Mouse (Mus musculus): ENCODE measurements around the gene Gfpt2. TPM values are rescaled to one million over a fixed set of nuclear protein-coding genes. Genes with fewer than 3 reads are reported as not detected.

Gfpt2 gene
- polyA plus RNA-seq, 1 experiment, result not detected

DNA sequence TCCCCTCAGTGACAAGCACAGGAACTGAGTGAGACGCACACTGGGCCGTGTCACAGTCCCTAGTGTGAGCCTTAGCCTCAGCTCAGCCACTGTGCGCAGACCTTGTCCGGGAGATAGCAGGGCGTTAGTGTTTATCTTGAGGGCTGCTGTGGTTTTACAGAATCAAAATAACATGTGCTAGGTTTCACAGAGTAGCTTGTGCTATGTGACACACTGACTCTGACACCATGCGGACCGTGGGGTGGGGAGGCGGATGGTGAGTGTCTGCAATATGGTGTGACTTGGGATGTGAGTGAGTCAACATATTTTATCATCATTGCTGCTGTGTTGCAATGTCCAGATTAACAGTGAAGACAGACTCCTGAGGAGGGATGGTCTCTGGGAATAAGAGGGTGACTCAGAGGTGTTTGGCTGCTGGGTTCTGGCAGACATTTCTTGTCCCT lies 17.1 kb downstream of the Gfpt2 start:
- no peak overlapping the region for H3K27ac ChIP-seq (ENCODE audit: insufficient read depth, low read depth, low read length)
- no peak for TF ChIP-seq POLR2A (IDR thresholded peaks at IDR 0.05; ENCODE audit: borderline replicate concordance, low read depth, low read length)
- no peak for TF ChIP-seq CTCF (IDR thresholded peaks at IDR 0.05; ENCODE audit: low read depth, low read length)
- no peak overlapping the region for H3K4me3 ChIP-seq (ENCODE audit: insufficient read depth, low read length)

DNA sequence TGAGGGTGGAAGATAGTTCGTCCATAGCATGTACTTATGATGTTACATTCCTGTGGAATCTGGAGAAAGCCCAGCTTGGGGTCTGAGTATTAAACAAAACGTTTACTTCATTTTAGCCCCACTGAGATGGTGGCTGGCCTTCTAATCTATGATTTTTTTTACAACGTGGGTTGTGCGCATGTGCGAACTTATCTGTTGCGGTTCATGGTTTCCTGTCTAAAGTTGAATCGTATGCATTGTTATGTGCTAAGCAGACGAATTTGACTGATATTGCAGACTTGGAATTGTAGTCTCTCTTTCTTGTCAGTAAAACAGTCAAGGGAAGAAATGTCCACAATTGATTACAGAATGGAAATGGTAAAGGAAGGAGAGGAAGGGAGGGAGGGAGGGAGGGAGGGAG lies 17.9 kb downstream of the Gfpt2 start:
- TF ChIP-seq POLR2A (IDR thresholded peaks at IDR 0.05; ENCODE audit: borderline replicate concordance, low read depth, low read length) (no peak), CTCF (IDR thresholded peaks at IDR 0.05; ENCODE audit: low read depth, low read length) (no peak)
- H3K27ac ChIP-seq (ENCODE audit: insufficient read depth, low read depth, low read length), result no peak overlapping the region
- H3K4me3 ChIP-seq (ENCODE audit: insufficient read depth, low read length), result no peak overlapping the region
- H3K4me1 ChIP-seq (ENCODE audit: control insufficient read depth, insufficient read depth, low read length), result peaks cover 11% of the 10 kb centered on the region

More for the DNA sequence above, 17.1 kb downstream of the Gfpt2 start:
- peaks cover 11% of the 10 kb centered on the region for H3K4me1 ChIP-seq (ENCODE audit: control insufficient read depth, insufficient read depth, low read length)

DNA sequence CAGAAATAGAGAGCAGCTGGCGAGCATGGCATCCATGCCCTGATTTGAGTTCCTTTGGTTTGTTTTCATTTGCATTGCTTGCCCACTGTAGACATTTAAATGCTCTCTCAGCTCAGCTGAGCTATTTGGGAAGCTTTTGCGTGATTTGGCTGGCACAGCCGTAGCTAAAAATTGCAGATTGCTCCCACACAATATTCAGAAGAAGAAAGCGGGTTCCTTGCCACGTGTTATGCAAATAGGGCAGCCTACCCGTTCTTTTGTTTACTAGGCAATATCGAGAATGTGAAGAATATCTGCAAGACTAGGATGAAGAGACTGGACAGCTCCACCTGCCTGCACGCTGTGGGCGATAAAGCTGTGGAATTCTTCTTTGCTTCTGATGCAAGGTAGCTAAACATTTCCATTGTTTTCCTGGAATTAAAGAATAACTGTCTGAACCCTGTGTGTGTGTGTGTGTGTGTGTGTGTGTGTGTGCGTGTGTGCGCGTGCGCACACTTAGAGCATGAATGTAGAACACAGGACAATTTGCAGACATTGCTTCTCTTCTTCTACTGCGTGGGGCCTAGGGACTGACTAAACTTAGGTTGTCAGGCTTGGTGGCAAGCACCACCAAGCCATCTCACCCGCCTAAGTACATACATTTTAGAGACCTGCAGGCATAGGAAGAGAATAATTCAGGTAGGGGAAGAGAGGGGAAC lies 25.0 kb downstream of the Gfpt2 start:
- Histone ChIP-seq H3K4me3 (ENCODE audit: insufficient read depth, low read length) (no peak overlapping the region), H3K27ac (ENCODE audit: insufficient read depth, low read depth, low read length) (no peak overlapping the region), H3K4me1 (ENCODE audit: control insufficient read depth, insufficient read depth, low read length) (no peaks in the 10 kb centered on the region)
- TF ChIP-seq POLR2A (IDR thresholded peaks at IDR 0.05; ENCODE audit: borderline replicate concordance, low read depth, low read length) (no peak), CTCF (IDR thresholded peaks at IDR 0.05; ENCODE audit: low read depth, low read length) (no peak)

DNA sequence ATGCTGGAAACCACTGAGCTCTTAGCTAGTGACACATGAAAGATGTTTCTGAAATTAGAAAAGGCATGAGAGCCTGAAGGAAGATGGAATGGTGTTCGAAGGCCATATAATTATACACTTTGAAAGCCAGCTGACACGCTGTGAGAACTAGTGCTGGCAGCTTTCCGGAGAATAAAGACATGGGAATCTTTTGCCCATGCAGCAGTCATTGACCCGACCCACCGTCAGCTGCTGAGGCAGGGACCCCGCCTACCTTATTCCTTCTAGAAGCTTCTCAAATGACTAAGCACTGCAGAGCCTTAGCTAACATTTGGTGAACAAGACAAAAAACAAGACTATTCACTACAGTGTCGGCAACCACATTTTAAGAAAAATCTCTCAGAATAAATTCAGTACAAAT lies 25.7 kb downstream of the Gfpt2 start:
- Histone ChIP-seq H3K27ac (ENCODE audit: insufficient read depth, low read depth, low read length) (no peak overlapping the region), H3K4me3 (ENCODE audit: insufficient read depth, low read length) (no peak overlapping the region), H3K4me1 (ENCODE audit: control insufficient read depth, insufficient read depth, low read length) (no peaks in the 10 kb centered on the region)
- no peak for TF ChIP-seq CTCF (IDR thresholded peaks at IDR 0.05; ENCODE audit: low read depth, low read length)
- TF ChIP-seq POLR2A (IDR thresholded peaks at IDR 0.05; ENCODE audit: borderline replicate concordance, low read depth, low read length), result no peak

DNA sequence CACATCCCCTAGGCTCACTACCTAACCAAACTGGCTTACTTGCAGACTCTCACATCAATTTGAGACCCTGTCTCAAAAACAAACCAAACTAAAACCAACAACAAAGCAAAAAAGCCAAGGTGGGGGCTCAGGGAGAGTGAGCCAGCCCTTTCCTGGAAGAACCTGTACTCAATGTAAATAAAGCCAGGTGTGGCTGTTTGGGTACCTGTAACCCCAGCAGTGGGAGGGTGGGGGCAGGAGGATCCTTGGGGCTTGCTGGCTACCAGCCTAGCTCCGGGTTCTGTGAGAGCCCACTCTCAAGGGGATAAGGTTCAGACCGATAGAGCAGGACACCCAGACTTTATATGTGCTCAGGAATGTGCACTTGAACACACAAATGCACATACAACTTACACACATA lies 26.9 kb downstream of the Gfpt2 start:
- H3K4me1 ChIP-seq (ENCODE audit: control insufficient read depth, insufficient read depth, low read length), result no peaks in the 10 kb centered on the region
- no peak overlapping the region for H3K27ac ChIP-seq (ENCODE audit: insufficient read depth, low read depth, low read length)
- TF ChIP-seq POLR2A (IDR thresholded peaks at IDR 0.05; ENCODE audit: borderline replicate concordance, low read depth, low read length) (no peak), CTCF (IDR thresholded peaks at IDR 0.05; ENCODE audit: low read depth, low read length) (no peak)
- no peak overlapping the region for H3K4me3 ChIP-seq (ENCODE audit: insufficient read depth, low read length)

DNA sequence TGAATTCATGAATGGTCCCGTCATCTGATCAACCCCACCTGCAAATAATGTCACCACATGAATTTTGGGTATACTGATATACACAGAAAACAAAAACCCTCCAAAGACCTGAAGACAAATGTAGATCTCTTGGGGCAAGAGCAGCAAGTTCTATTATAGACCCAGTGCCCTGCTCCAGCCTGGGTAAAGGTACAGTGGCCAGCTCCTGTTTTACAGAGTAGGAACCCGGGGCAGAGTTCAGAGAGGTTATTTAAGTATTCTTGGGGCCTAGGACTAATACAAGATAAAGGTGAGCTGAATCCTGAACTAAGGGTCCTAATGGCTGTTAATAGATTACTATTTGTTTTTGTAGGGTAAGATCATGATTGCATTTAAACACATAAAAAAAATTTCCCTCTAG lies 27.6 kb downstream of the Gfpt2 start:
- Histone ChIP-seq H3K4me3 (ENCODE audit: insufficient read depth, low read length) (no peak overlapping the region), H3K4me1 (ENCODE audit: control insufficient read depth, insufficient read depth, low read length) (no peaks in the 10 kb centered on the region), H3K27ac (ENCODE audit: insufficient read depth, low read depth, low read length) (no peak overlapping the region)
- TF ChIP-seq CTCF (IDR thresholded peaks at IDR 0.05; ENCODE audit: low read depth, low read length) (no peak), POLR2A (IDR thresholded peaks at IDR 0.05; ENCODE audit: borderline replicate concordance, low read depth, low read length) (no peak)

DNA sequence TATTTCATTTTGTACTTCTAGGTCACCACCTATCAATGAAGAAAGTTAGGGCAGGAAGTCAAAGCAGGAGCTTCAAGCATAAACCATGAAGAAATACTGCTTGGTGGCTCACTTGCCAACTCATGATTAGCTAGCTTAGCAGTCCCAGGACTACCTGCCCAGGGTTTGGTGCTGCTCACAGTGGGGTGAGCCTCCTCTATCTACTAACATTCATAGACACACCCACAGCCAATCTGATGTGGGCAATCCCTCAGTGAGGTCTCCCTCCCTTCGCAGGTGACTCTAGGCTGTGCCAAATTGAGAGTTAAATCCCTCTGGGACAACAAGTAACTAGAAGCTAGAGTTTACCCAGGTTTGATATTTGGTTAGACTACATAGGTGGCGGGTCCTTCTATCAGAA lies 28.4 kb downstream of the Gfpt2 start:
- Histone ChIP-seq H3K27ac (ENCODE audit: insufficient read depth, low read depth, low read length) (no peak overlapping the region), H3K4me1 (ENCODE audit: control insufficient read depth, insufficient read depth, low read length) (no peaks in the 10 kb centered on the region), H3K4me3 (ENCODE audit: insufficient read depth, low read length) (no peak overlapping the region)
- TF ChIP-seq CTCF (IDR thresholded peaks at IDR 0.05; ENCODE audit: low read depth, low read length) (no peak), POLR2A (IDR thresholded peaks at IDR 0.05; ENCODE audit: borderline replicate concordance, low read depth, low read length) (no peak)

DNA sequence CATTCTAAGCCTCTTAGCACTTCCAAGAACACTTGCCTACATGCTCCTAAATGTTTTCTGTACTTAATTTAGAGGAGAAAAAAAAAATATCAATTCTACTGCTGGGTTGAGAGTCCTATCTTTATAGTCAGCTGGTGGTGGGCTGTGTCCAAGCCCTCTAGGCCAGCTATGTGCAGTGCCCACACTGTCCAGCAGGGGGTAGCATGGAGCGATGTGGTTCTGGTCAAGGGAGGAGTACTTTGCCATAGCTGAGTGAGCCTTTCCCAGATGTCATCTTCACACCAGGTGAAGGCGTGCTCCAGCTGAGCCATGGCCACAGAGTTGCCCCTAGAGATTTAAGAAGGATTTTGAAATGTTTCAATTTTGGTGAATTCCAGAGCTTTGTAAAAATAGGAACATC lies 30.9 kb downstream of the Gfpt2 start:
- Histone ChIP-seq H3K4me1 (ENCODE audit: control insufficient read depth, insufficient read depth, low read length) (peaks cover 4% of the 10 kb centered on the region; the same call in 1 of the 2 replicates), H3K4me3 (ENCODE audit: insufficient read depth, low read length) (no peak overlapping the region), H3K27ac (ENCODE audit: insufficient read depth, low read depth, low read length) (no peak overlapping the region)
- TF ChIP-seq CTCF (IDR thresholded peaks at IDR 0.05; ENCODE audit: low read depth, low read length) (peak; percentile 80), POLR2A (IDR thresholded peaks at IDR 0.05; ENCODE audit: borderline replicate concordance, low read depth, low read length) (no peak)

DNA sequence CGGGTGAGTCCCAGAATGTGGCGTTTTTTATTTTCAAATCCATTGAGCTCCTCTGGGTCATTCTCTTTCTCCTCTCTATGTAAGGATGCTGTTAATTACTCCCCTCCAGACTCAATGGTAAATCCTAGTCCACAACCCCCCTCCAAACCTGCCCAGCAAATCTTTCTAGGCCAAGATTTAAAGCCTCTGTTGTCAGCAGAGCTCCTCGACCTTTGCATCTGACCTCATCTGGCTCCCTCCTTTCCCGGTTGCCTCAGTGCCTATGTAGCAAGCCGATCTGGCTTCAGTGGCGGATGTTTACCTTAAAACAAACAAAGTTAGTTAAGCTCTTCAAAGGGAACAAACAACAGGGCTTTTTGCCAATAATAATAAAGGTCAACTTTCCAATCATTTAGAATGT lies 33.3 kb downstream of the Gfpt2 start:
- TF ChIP-seq CTCF (IDR thresholded peaks at IDR 0.05; ENCODE audit: low read depth, low read length), result no peak
- no peak for TF ChIP-seq POLR2A (IDR thresholded peaks at IDR 0.05; ENCODE audit: borderline replicate concordance, low read depth, low read length)
- Histone ChIP-seq H3K27ac (ENCODE audit: insufficient read depth, low read depth, low read length) (no peak overlapping the region), H3K4me1 (ENCODE audit: control insufficient read depth, insufficient read depth, low read length) (peaks cover 4% of the 10 kb centered on the region; the same call in 1 of the 2 replicates), H3K4me3 (ENCODE audit: insufficient read depth, low read length) (no peak overlapping the region)

- Histone ChIP-seq H3K4me3 (ENCODE audit: insufficient read depth, low read length) (no peak overlapping the region), H3K27ac (ENCODE audit: insufficient read depth, low read depth, low read length) (no peak overlapping the region), H3K4me1 (ENCODE audit: control insufficient read depth, insufficient read depth, low read length) (peaks cover 4% of the 10 kb centered on the region; the same call in 1 of the 2 replicates)
- TF ChIP-seq CTCF (IDR thresholded peaks at IDR 0.05; ENCODE audit: low read depth, low read length), result no peak
- no peak for TF ChIP-seq POLR2A (IDR thresholded peaks at IDR 0.05; ENCODE audit: borderline replicate concordance, low read depth, low read length)
These were observed 35.3 kb downstream of the Gfpt2 start for GRCm38 (mm10) chr11:49829176-49829745.

Measured in bone marrow macrophage, adult 2 months (primary cell).